Comparison of ENCODE assay signal across 13 mouse cellular contexts in the genomic region with DNA sequence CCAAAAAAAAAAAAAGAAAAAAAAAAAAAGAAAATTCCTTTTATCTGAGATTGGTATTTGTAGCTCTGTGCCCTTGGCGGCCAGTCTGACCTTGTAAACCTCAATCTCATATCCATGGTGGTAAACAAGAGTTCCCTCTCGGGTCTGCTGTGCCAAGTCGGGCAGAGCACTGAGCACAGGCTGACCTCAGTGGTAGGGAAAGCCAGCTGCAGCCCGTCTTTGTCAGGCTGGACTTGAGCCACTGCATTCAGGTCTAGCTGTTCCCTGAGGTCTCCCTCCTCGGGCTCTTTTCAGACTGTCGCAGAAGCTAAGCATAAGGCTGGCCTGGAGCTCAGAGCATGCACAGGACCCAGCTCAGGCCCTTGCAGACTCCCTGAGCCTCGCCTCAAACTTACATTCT. TPM values are rescaled to one million over a fixed set of nuclear protein-coding genes. Genes with fewer than 3 reads are reported as not detected.
A peak's percentile ranks its signal among the peaks of the same experiment; 100 is the strongest.
DNase-seq lines count a peak whose midpoint lies in the region; ATAC-seq and TF ChIP-seq lines count a peak whose summit lies in the region.
"Had no signal": no experiment of that assay in that cellular context is flagged by ENCODE, and none has a peak within 500 bp of the region (broad histone marks: within the 10 kb centered on the region; RNA-seq: fewer than 3 reads in every experiment).

No protein-coding gene starts in this region.

- H3K4me1 ChIP-seq in heart, adult 2 months (ENCODE audit: control insufficient read depth, insufficient read depth, low read length), result peaks cover 10% of the 10 kb centered on the region
- peaks cover 6 to 35% of the 10 kb centered on the region in 2 experiments; a peak in 3 of 4 replicates for H3K4me1 ChIP-seq in ES-E14 (ENCODE audit: control insufficient read depth in 2 of 2, insufficient read depth in 2 of 2, low read length in 2 of 2, poor library complexity in 1 of 2)
- peaks cover 19% of the 10 kb centered on the region for H3K4me1 ChIP-seq in lung, embryonic 16.5 days (replicated peaks; ENCODE audit: control insufficient read depth, insufficient read depth, low read length)
- peaks cover 6% of the 10 kb centered on the region for H3K4me1 ChIP-seq in forebrain, embryonic 15.5 days

- in situ Hi-C loops in ES-E14 (cut with MboI; ENCODE audit: low sequenced_read_pairs in 2 of 2, unreplicated experiment in 2 of 2), result loop anchor here in 1 of 2 experiments (10.0 kb wide), 1 partner anchor 70 kb away; no protein-coding TSS in a partner anchor

- no peaks in the 10 kb centered on the region for H3K9me3 ChIP-seq in ES-E14 (ENCODE audit: control insufficient read depth, insufficient read depth, low read depth, low read length)
- no peaks in the 10 kb centered on the region for H3K9me3 ChIP-seq in lung, embryonic 16.5 days (ENCODE audit: control insufficient read depth, low read length)
- H3K9me3 ChIP-seq in forebrain, embryonic 15.5 days, result no peaks in the 10 kb centered on the region
- H3K9me3 ChIP-seq: embryonic facial prominence, embryonic 15.5 days had no signal

- H3K9ac ChIP-seq in heart, adult 2 months (ENCODE audit: low read depth, low read length), result no peak overlapping the region
- peak overlapping the region; percentile 6; the same call in 1 of the 2 replicates for H3K9ac ChIP-seq in ES-E14 (ENCODE audit: insufficient read depth, low read depth, low read length, poor library complexity, severe bottlenecking)
- no peak overlapping the region for H3K9ac ChIP-seq in lung, embryonic 16.5 days (ENCODE audit: low read length)
- H3K9ac ChIP-seq in forebrain, embryonic 15.5 days (replicated peaks), result no peak overlapping the region
- H3K9ac ChIP-seq: embryonic facial prominence, embryonic 15.5 days had no signal

- no peak for TF ChIP-seq CTCF in heart, adult 2 months (IDR thresholded peaks at IDR 0.05)

- no peak overlapping the region for H3K4me2 ChIP-seq in lung, embryonic 16.5 days (ENCODE audit: low read depth, low read length)
- H3K4me2 ChIP-seq in forebrain, embryonic 15.5 days (replicated peaks), result no peak overlapping the region
- H3K4me2 ChIP-seq: embryonic facial prominence, embryonic 15.5 days had no signal

- intact Hi-C loops in heart, adult 2 months (cut with DNase I), result loop anchor here (10.0 kb wide), 1 partner anchor 650 kb away; a partner anchor contains a TSS
- intact Hi-C loops in heart, postnatal 25 days (cut with DNase I), result loop anchor here (1.0 kb wide), 1 partner anchor 137 kb away; a partner anchor contains a TSS

- no peaks in the 10 kb centered on the region for H3K79me2 ChIP-seq in heart, adult 2 months (replicated peaks; ENCODE audit: control insufficient read depth, insufficient read depth, low read length)

- H3K36me3 ChIP-seq in heart, adult 2 months (ENCODE audit: control insufficient read depth, insufficient read depth, low read length), result no peaks in the 10 kb centered on the region
- H3K36me3 ChIP-seq in ES-E14 (ENCODE audit: control insufficient read depth, insufficient read depth, low read length, poor library complexity, severe bottlenecking), result peaks cover 18% of the 10 kb centered on the region
- H3K36me3 ChIP-seq in lung, embryonic 16.5 days (ENCODE audit: control insufficient read depth, insufficient read depth, low read length), result peaks cover 9% of the 10 kb centered on the region
- H3K36me3 ChIP-seq in forebrain, embryonic 15.5 days, result peaks cover 47% of the 10 kb centered on the region

- peak in 1 of 2 experiments; percentile 53 for DNase-seq in heart, adult 2 months
- DNase-seq in heart, postnatal 25 days (ENCODE audit: low spot score), result no peak
- DNase-seq in ES-E14 (ENCODE audit: low read depth, low spot score), result no peak
- peak; percentile 84 to 85 for DNase-seq in adrenal gland, postnatal 36 days
- DNase-seq in layer of hippocampus, postnatal 10 days (ENCODE audit: low spot score in 2 of 2), result no peak
- DNase-seq in cerebellum, adult 11 months, result no peak
- DNase-seq: cerebellum, postnatal 25 days; thymus, postnatal 25 days had no signal

- WGBS in heart, adult 2 months, result 44% methylated on average over 7 of the region's 7 CpGs
- 34% methylated on average over 7 of the region's 7 CpGs for WGBS in lung, embryonic 16.5 days
- 79% methylated on average over 7 of the region's 7 CpGs for WGBS in forebrain, embryonic 15.5 days

- H3K4me3 ChIP-seq in heart, adult 2 months, result no peak overlapping the region
- no peak overlapping the region for H3K4me3 ChIP-seq in ES-E14 (ENCODE audit: insufficient read depth in 1 of 2, low read depth in 1 of 2, low read length in 2 of 2, poor library complexity in 1 of 2, severe bottlenecking in 1 of 2)
- H3K4me3 ChIP-seq in lung, embryonic 16.5 days (ENCODE audit: low read length), result no peak overlapping the region
- H3K4me3 ChIP-seq in forebrain, embryonic 15.5 days, result no peak overlapping the region
- H3K4me3 ChIP-seq: embryonic facial prominence, embryonic 15.5 days had no signal

- 0 out of 2 replicates have a peak, but pooled peaks have one; percentile 17 for TF ChIP-seq EP300 in heart, adult 2 months (IDR thresholded peaks at IDR 0.05; ENCODE audit: insufficient read depth, low read depth, low read length)

- peak; percentile 83 for ATAC-seq in lung, embryonic 16.5 days (ENCODE audit: low read depth)
- no peak for ATAC-seq in forebrain, embryonic 15.5 days (replicated peaks)

- peak overlapping the region; percentile 11 for H3K27ac ChIP-seq in heart, adult 2 months
- H3K27ac ChIP-seq in ES-E14 (ENCODE audit: insufficient read depth, low read depth, low read length, poor library complexity, severe bottlenecking), result no peak overlapping the region
- H3K27ac ChIP-seq in lung, embryonic 16.5 days (ENCODE audit: low read length), result peak overlapping the region; percentile 48
- H3K27ac ChIP-seq in forebrain, embryonic 15.5 days (replicated peaks), result no peak overlapping the region
- H3K27ac ChIP-seq: embryonic facial prominence, embryonic 15.5 days had no signal

- no peak for TF ChIP-seq POLR2A in heart, adult 2 months (IDR thresholded peaks at IDR 0.05; ENCODE audit: insufficient read depth, low read depth, low read length)

- no peaks in the 10 kb centered on the region for H3K27me3 ChIP-seq in heart, adult 2 months (ENCODE audit: control insufficient read depth, insufficient read depth, low read length)
- H3K27me3 ChIP-seq in lung, embryonic 16.5 days (ENCODE audit: control insufficient read depth, insufficient read depth, low read depth, low read length), result no peaks in the 10 kb centered on the region
- no peaks in the 10 kb centered on the region for H3K27me3 ChIP-seq in forebrain, embryonic 15.5 days
- H3K27me3 ChIP-seq: embryonic facial prominence, embryonic 15.5 days had no signal

TF ChIP-seq in ES-E14, 5 proteins besides CTCF, POLR2A, EP300 and RAD21:
- TF ChIP-seq ZNF384 (IDR thresholded peaks at IDR 0.05; ENCODE audit: low read depth, low read length) (no peak), ZC3H11A (IDR thresholded peaks at IDR 0.05; ENCODE audit: borderline replicate concordance, low read depth, low read length) (no peak), CHD2 (IDR thresholded peaks at IDR 0.05; ENCODE audit: low read depth, low read length) (no peak), MAFK (IDR thresholded peaks at IDR 0.05; ENCODE audit: insufficient read depth, low read depth, low read length) (no peak), HCFC1 (IDR thresholded peaks at IDR 0.05; ENCODE audit: borderline replicate concordance, insufficient read depth, low read length) (no peak)

RNA-seq across cellular contexts. Expression of a gene that starts 7.9 kb away (rescaled TPM):
- total RNA-seq in heart, adult 2 months (2021), result 10 to 100 TPM; 14.8 to 18.2 TPM
- 8.6 and 12.1 TPM in 2 replicates for polyA plus RNA-seq in heart, adult 2 months (2012; rRNA removed)
- 10 to 100 TPM; 17.7 to 18.5 TPM for total RNA-seq in heart, postnatal 25 days (2021)
- total RNA-seq in ES-E14 (2012; rRNA removed), result 39.3 and 87.4 TPM in 2 replicates
- 10 to 100 TPM; 27.2 to 31.7 TPM for total RNA-seq in adrenal gland, postnatal 36 days (2021)
- 26.1 and 27.4 TPM in 2 replicates for polyA plus RNA-seq in lung, embryonic 16.5 days (2015; fragmentation: Nextera tagmentation; extraction: Ambion mirVana)
- total RNA-seq in layer of hippocampus, postnatal 10 days (2021), result 10 to 100 TPM; 25.3 to 25.7 TPM
- 33.6 and 34.4 TPM in 2 replicates for polyA plus RNA-seq in forebrain, embryonic 15.5 days (2015; fragmentation: Nextera tagmentation; extraction: Ambion mirVana)

RNA-seq across cellular contexts. Expression of a gene that starts 25.4 kb away (rescaled TPM):
- total RNA-seq in heart, adult 2 months (2021), result 10 to 100 TPM; 33.9 to 37.6 TPM
- 42.9 and 43.5 TPM in 2 replicates for polyA plus RNA-seq in heart, adult 2 months (2012; rRNA removed)
- total RNA-seq in heart, postnatal 25 days (2021), result 10 to 100 TPM; 35.1 to 38.5 TPM
- total RNA-seq in ES-E14 (2012; rRNA removed), result 55.0 and 91.6 TPM in 2 replicates
- 100 to 1,000 TPM; 169 to 173 TPM for total RNA-seq in adrenal gland, postnatal 36 days (2021)
- polyA plus RNA-seq in lung, embryonic 16.5 days (2015; fragmentation: Nextera tagmentation; extraction: Ambion mirVana), result 96.3 and 98.8 TPM in 2 replicates
- total RNA-seq in layer of hippocampus, postnatal 10 days (2021), result 100 to 1,000 TPM; 109 to 114 TPM
- polyA plus RNA-seq in forebrain, embryonic 15.5 days (2015; fragmentation: Nextera tagmentation; extraction: Ambion mirVana), result 159 and 164 TPM in 2 replicates

RNA-seq across cellular contexts. Expression of a gene that starts 41.3 kb away (rescaled TPM):
- 10 to 100 TPM; 56.5 to 59.8 TPM for total RNA-seq in heart, adult 2 months (2021)
- 74.7 and 113 TPM in 2 replicates for polyA plus RNA-seq in heart, adult 2 months (2012; rRNA removed)
- 10 to 100 TPM; 37.8 to 57.0 TPM for total RNA-seq in heart, postnatal 25 days (2021)
- 74.5 and 122 TPM in 2 replicates for total RNA-seq in ES-E14 (2012; rRNA removed)
- 100 to 1,000 TPM in 1 of 2 experiments, 10 to 100 TPM in 1; 68.4 to 105 TPM for total RNA-seq in adrenal gland, postnatal 36 days (2021)
- polyA plus RNA-seq in lung, embryonic 16.5 days (2015; fragmentation: Nextera tagmentation; extraction: Ambion mirVana), result 186 and 189 TPM in 2 replicates
- total RNA-seq in layer of hippocampus, postnatal 10 days (2021), result 10 to 100 TPM; 29.0 to 31.2 TPM
- polyA plus RNA-seq in forebrain, embryonic 15.5 days (2015; fragmentation: Nextera tagmentation; extraction: Ambion mirVana), result 26.3 and 32.0 TPM in 2 replicates

RNA-seq across cellular contexts. Expression of a gene that starts 59.3 kb away (rescaled TPM):
- total RNA-seq in heart, adult 2 months (2021), result 10 to 100 TPM; 12.1 to 18.0 TPM
- polyA plus RNA-seq in heart, adult 2 months (2012; rRNA removed), result 12.0 and 13.2 TPM in 2 replicates
- total RNA-seq in heart, postnatal 25 days (2021), result 10 to 100 TPM; 12.2 to 16.8 TPM
- 1.7 and 2.3 TPM in 2 replicates for total RNA-seq in ES-E14 (2012; rRNA removed)
- total RNA-seq in adrenal gland, postnatal 36 days (2021), result 1 to 10 TPM; 3.0 to 4.0 TPM
- polyA plus RNA-seq in lung, embryonic 16.5 days (2015; fragmentation: Nextera tagmentation; extraction: Ambion mirVana), result 99.6 and 104 TPM in 2 replicates
- 1 to 10 TPM; 2.1 to 2.5 TPM for total RNA-seq in layer of hippocampus, postnatal 10 days (2021)
- polyA plus RNA-seq in forebrain, embryonic 15.5 days (2015; fragmentation: Nextera tagmentation; extraction: Ambion mirVana), result 4.3 and 4.4 TPM in 2 replicates
- total RNA-seq: hematopoietic stem cell, adult 5-6 weeks; monocyte, adult 5-6 weeks had no signal

Comparison
In these comparisons a context has a peak if more than half of its experiments do, and no peak if none do; other contexts are left out.
1. DNase-seq: peak in adrenal gland, postnatal 36 days (2 of 2); none in heart, postnatal 25 days (single experiment), ES-E14 (single experiment), layer of hippocampus, postnatal 10 days (0 of 2) and cerebellum, adult 11 months (single experiment).
2. H3K27ac ChIP-seq: peak in heart, adult 2 months (single experiment) and lung, embryonic 16.5 days (single experiment); none in ES-E14 (single experiment) and forebrain, embryonic 15.5 days (single experiment).